Mouse (Mus musculus): ENCODE measurements around the gene Ppm1n. TPM values are rescaled to one million over a fixed set of nuclear protein-coding genes. Genes with fewer than 3 reads are reported as not detected.

Gene Ppm1n
- total and polyA plus RNA-seq, 3 experiments = not detected

- Histone ChIP-seq H3K4me1 (ENCODE audit: control insufficient read depth in 1 of 2, insufficient read depth in 2 of 2, low read length in 2 of 2) (peaks cover 4 to 7% of the 10 kb centered on the region in 2 experiments), H3K4me3 (ENCODE audit: control insufficient read depth in 1 of 2, insufficient read depth in 1 of 2, low read depth in 2 of 2, low read length in 2 of 2) (no peak overlapping the region), H3K36me3 (ENCODE audit: control insufficient read depth in 1 of 2, insufficient read depth in 2 of 2, low read length in 2 of 2) (peaks cover 0 to 3% of the 10 kb centered on the region in 2 experiments; a peak in 3 of 4 replicates), H3K9me3 (replicated peaks; ENCODE audit: insufficient read depth, low read length) (no peaks in the 10 kb centered on the region), H3K79me2 (ENCODE audit: control insufficient read depth, insufficient read depth, low read length, poor library complexity) (peaks cover 50% of the 10 kb centered on the region), H3K27me3 (ENCODE audit: control insufficient read depth in 1 of 2, insufficient read depth in 2 of 2, low read length in 2 of 2) (no peaks in the 10 kb centered on the region), H3K27ac (ENCODE audit: control insufficient read depth, low read depth, low read length) (no peak overlapping the region), H3K9ac (ENCODE audit: control insufficient read depth, low read depth, low read length, poor library complexity, severe bottlenecking) (no peak overlapping the region)
- DNase-seq (ENCODE audit: low read depth, low spot score) = no peak
- no peak for TF ChIP-seq MXI1 (IDR thresholded peaks at IDR 0.05; ENCODE audit: low read depth, low read length)
- TF ChIP-seq MAZ (IDR thresholded peaks at IDR 0.05; ENCODE audit: low read depth, low read length) = no peak
- no peak for TF ChIP-seq UBTF (IDR thresholded peaks at IDR 0.05; ENCODE audit: borderline replicate concordance, insufficient read depth, low read depth, low read length)
- no peak for TF ChIP-seq TBP (IDR thresholded peaks at IDR 0.05; ENCODE audit: low read depth, low read length)
- no peak for TF ChIP-seq USF2 (IDR thresholded peaks at IDR 0.05; ENCODE audit: borderline replicate concordance in 1 of 2, insufficient read depth in 1 of 2, low read depth in 1 of 2, low read length in 2 of 2)
- TF ChIP-seq ZKSCAN1 (IDR thresholded peaks at IDR 0.05; ENCODE audit: low read depth, low read length) = no peak
- TF ChIP-seq POLR2A (IDR thresholded peaks at IDR 0.05; ENCODE audit: control insufficient read depth in 1 of 2, insufficient read depth in 1 of 2, low read depth in 1 of 2, low read length in 2 of 2, poor library complexity in 1 of 2) = no peak
- TF ChIP-seq E2F4 (IDR thresholded peaks at IDR 0.05; ENCODE audit: borderline replicate concordance, low read depth, low read length) = no peak
- TF ChIP-seq TAL1 (IDR thresholded peaks at IDR 0.05; ENCODE audit: low read length) = no peak
- TF ChIP-seq EP300 (IDR thresholded peaks at IDR 0.05; ENCODE audit: low read depth in 1 of 2, low read length in 2 of 2) = no peak
- no peak for TF ChIP-seq SIN3A (IDR thresholded peaks at IDR 0.05; ENCODE audit: low read length)
- no peak for TF ChIP-seq KAT2A (conservative IDR thresholded peaks at IDR 0.05; ENCODE audit: low read depth, low read length)
- TF ChIP-seq JUND (IDR thresholded peaks at IDR 0.05; ENCODE audit: low read depth, low read length) = no peak
- no peak for TF ChIP-seq RAD21 (IDR thresholded peaks at IDR 0.05; ENCODE audit: low read depth, low read length)
- TF ChIP-seq NRF1 (IDR thresholded peaks at IDR 0.05; ENCODE audit: insufficient read depth, low read depth, low read length, poor library complexity, severe bottlenecking) = no peak
- no peak for TF ChIP-seq HCFC1 (IDR thresholded peaks at IDR 0.05; ENCODE audit: low read depth, low read length)
- no peak for TF ChIP-seq MEF2A (IDR thresholded peaks at IDR 0.05; ENCODE audit: extremely low read depth, insufficient replicate concordance, low read depth, low read length, poor library complexity, severe bottlenecking)
- no peak for TF ChIP-seq ZMIZ1 (IDR thresholded peaks at IDR 0.05; ENCODE audit: low read depth, low read length)
Observed at GRCm38 (mm10) chr7:19230041-19230580, 49.8 kb downstream of the Ppm1n start.

DNA sequence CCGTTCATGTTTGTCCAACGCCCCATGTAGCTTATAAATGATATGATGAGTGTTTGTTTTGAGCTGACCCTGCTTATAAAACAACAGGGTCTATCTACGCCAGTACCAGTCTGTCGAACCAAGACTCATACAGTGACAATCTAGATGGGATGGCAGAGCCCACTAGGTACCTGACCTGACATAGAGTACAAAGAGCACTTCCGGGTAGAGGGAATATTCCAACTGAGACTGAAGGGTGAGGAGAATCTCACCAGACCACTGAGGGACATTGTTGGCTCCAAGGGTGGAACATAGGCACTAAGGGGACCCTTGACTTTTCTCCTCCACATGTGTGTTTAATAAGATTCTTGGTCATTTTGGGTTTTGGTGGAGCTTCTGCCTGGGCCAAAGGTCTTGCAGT lies 50.5 kb downstream of the Ppm1n start:
- no peak for DNase-seq (ENCODE audit: low read depth, low spot score)
- Histone ChIP-seq H3K36me3 (ENCODE audit: control insufficient read depth in 1 of 2, insufficient read depth in 2 of 2, low read length in 2 of 2) (no peaks in the 10 kb centered on the region; a peak in 1 of 4 replicates), H3K27ac (ENCODE audit: control insufficient read depth, low read depth, low read length) (peak overlapping the region; percentile 68)

More for the DNA sequence above, 50.5 kb downstream of the Ppm1n start:
- H3K9ac ChIP-seq (ENCODE audit: control insufficient read depth, low read depth, low read length, poor library complexity, severe bottlenecking) = peak overlapping the region; percentile 72
- no peaks in the 10 kb centered on the region for H3K27me3 ChIP-seq (ENCODE audit: control insufficient read depth in 1 of 2, insufficient read depth in 2 of 2, low read length in 2 of 2)
- peaks cover 49% of the 10 kb centered on the region for H3K79me2 ChIP-seq (ENCODE audit: control insufficient read depth, insufficient read depth, low read length, poor library complexity)
- peak overlapping the region; percentile 77 to 92 for H3K4me3 ChIP-seq (ENCODE audit: control insufficient read depth in 1 of 2, insufficient read depth in 1 of 2, low read depth in 2 of 2, low read length in 2 of 2)
- no peaks in the 10 kb centered on the region for H3K9me3 ChIP-seq (replicated peaks; ENCODE audit: insufficient read depth, low read length)
- H3K4me1 ChIP-seq (ENCODE audit: control insufficient read depth in 1 of 2, insufficient read depth in 2 of 2, low read length in 2 of 2) = peaks cover 0 to 7% of the 10 kb centered on the region in 2 experiments; a peak in 3 of 4 replicates
- no peak for TF ChIP-seq TAL1 (IDR thresholded peaks at IDR 0.05; ENCODE audit: low read length)
- TF ChIP-seq CTCF (IDR thresholded peaks at IDR 0.05 in 2 of 3, conservative IDR thresholded peaks at IDR 0.05 in 1 of 3; ENCODE audit: control insufficient read depth in 1 of 3, insufficient read depth in 1 of 3, low read depth in 2 of 3, low read length in 3 of 3, poor library complexity in 1 of 3, severe bottlenecking in 1 of 3) = no peak
- 0 out of 2 replicates have a peak, but pooled peaks have one; percentile 31 for TF ChIP-seq ELF1 (IDR thresholded peaks at IDR 0.05; ENCODE audit: low read depth, low read length)
- no peak for TF ChIP-seq E2F4 (IDR thresholded peaks at IDR 0.05; ENCODE audit: borderline replicate concordance, low read depth, low read length)
- TF ChIP-seq ZC3H11A (IDR thresholded peaks at IDR 0.05; ENCODE audit: low read depth, low read length) = no peak
- no peak for TF ChIP-seq POLR2AphosphoS2 (IDR thresholded peaks at IDR 0.05; ENCODE audit: low read length)
- TF ChIP-seq CHD2 (IDR thresholded peaks at IDR 0.05; ENCODE audit: low read length) = no peak
- no peak for TF ChIP-seq MAFK (IDR thresholded peaks at IDR 0.05; ENCODE audit: borderline replicate concordance, low read depth, low read length)

Measured in MEL (cell line).